Mouse (Mus musculus) C2C12 (cell line): Measurements from ENCODE around the gene Hmga1b.

Experiments used
- CEBPB ChIP-seq: IDR thresholded peaks from one replicate; pipeline ENCODE4 v1.6.1; 2011; ENCODE audit warnings: low read depth, mild to moderate bottlenecking, control low read depth, moderate library complexity
- CTCF ChIP-seq: IDR thresholded peaks from one replicate; pipeline ENCODE4 v1.5.1; 2011; ENCODE audit not compliant: control insufficient read depth, insufficient read depth, insufficient read length
- FOSL1 ChIP-seq: IDR thresholded peaks from one replicate; pipeline ENCODE4 v1.8.0; 2011; ENCODE audit warnings: mild to moderate bottlenecking, low read length; ENCODE audit not compliant: poor library complexity, insufficient read depth, severe bottlenecking
- MAX ChIP-seq: IDR thresholded peaks from one replicate; pipeline ENCODE4 v1.6.1; 2011; ENCODE audit warnings: mild to moderate bottlenecking, control low read depth
- MYOD1 ChIP-seq: IDR thresholded peaks from one replicate; pipeline ENCODE4 v1.6.1; 2011; ENCODE audit warnings: low read depth; ENCODE audit not compliant: control insufficient read depth, insufficient read length
- MYOG ChIP-seq: IDR thresholded peaks from one replicate; pipeline ENCODE4 v1.6.1; 2011; ENCODE audit not compliant: control insufficient read depth, insufficient read length; ENCODE audit errors: extremely low read depth
- USF1 ChIP-seq: IDR thresholded peaks from one replicate; pipeline ENCODE4 v1.6.1; 2011; ENCODE audit warnings: low read depth, mild to moderate bottlenecking, control low read depth, moderate library complexity

DNA sequence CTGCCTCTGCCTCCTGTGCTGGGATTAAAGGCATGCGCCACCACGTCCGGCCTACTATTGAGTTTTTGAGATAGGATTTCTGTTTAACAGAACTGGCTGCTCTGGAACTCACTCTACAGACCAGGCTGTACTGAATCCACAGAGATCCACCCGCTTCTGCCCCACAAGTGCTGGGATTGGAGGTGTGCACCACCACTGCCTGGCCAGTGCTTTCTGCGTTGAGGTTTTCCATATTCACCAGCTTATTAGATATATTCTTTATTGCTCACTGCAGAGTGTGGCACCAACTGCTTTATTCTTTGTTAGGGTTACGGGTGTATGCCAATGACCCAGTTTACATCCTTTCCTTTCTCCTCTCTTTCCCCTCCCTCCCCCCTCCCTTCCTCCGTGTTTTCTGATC, 41.7 kb downstream of the Hmga1b start:
- TF ChIP-seq CTCF, result no peak
- no peak for TF ChIP-seq USF1
- TF ChIP-seq CEBPB, result no peak
- TF ChIP-seq FOSL1, result no peak
- TF ChIP-seq MAX, result no peak
- no peak for TF ChIP-seq MYOG
- no peak for TF ChIP-seq MYOD1
